Mouse (Mus musculus): ENCODE measurements at regions not wholly inside any gene's neighbourhood (a gene's known extent, or its start where the extent isn't known, plus 50 kb on each side); places are given as distances from the start of the nearest gene placed in this dataset.

GRCm38 (mm10) chr17:45341573-45341972, 92.0 kb downstream of the Cdc5l start:
- Histone ChIP-seq H3K79me3 (ENCODE audit: low read depth) (no peaks in the 10 kb centered on the region), H3K27me3 (ENCODE audit: control insufficient read depth, insufficient read depth, insufficient read length) (no peaks in the 10 kb centered on the region), H3K79me2 (ENCODE audit: control insufficient read depth, insufficient read depth) (no peaks in the 10 kb centered on the region), H3K36me3 (ENCODE audit: control insufficient read depth, insufficient read depth) (no peaks in the 10 kb centered on the region), H3ac (ENCODE audit: control insufficient read depth, insufficient read length, low read depth) (no peak overlapping the region), H3K4me3 (ENCODE audit: insufficient read depth, poor library complexity, severe bottlenecking) (no peak overlapping the region)
- TF ChIP-seq MYOG (IDR thresholded peaks at IDR 0.05; ENCODE audit: control insufficient read depth, extremely low read depth, insufficient read length) (no peak), CEBPB (IDR thresholded peaks at IDR 0.05; ENCODE audit: low read depth) (no peak)

DNA sequence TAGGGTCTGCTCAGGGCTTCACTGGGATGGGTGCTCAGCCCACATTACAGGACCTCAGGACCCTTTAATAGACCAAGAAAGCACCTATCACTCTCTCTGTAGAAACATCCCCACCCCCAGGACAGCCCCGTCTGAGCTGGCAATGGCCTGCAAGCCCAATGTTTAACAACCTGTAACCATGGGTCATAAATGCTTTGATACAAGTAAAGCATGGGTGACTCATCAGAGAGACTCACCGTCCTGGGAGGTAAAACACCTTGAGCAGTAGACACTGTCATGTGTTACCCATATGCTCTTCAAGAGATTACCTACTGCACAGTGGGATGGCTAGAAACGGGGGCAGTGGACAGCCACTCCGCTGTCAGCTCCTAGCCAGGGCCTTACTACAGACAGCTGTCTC, 92.7 kb downstream of the Cdc5l start:
- Histone ChIP-seq H3ac (ENCODE audit: control insufficient read depth, insufficient read length, low read depth) (no peak overlapping the region), H3K79me2 (ENCODE audit: control insufficient read depth, insufficient read depth) (no peaks in the 10 kb centered on the region), H3K4me3 (ENCODE audit: insufficient read depth, poor library complexity, severe bottlenecking) (no peak overlapping the region), H3K36me3 (ENCODE audit: control insufficient read depth, insufficient read depth) (no peaks in the 10 kb centered on the region), H3K27me3 (ENCODE audit: control insufficient read depth, insufficient read depth, insufficient read length) (no peaks in the 10 kb centered on the region), H3K79me3 (ENCODE audit: low read depth) (no peaks in the 10 kb centered on the region)
- TF ChIP-seq MYOD1 (IDR thresholded peaks at IDR 0.05; ENCODE audit: control insufficient read depth, insufficient read length, low read depth): no peak
- no peak for TF ChIP-seq USF1 (IDR thresholded peaks at IDR 0.05; ENCODE audit: low read depth)
- TF ChIP-seq MYOG (IDR thresholded peaks at IDR 0.05; ENCODE audit: control insufficient read depth, extremely low read depth, insufficient read length): no peak
- TF ChIP-seq CTCF (IDR thresholded peaks at IDR 0.05; ENCODE audit: control insufficient read depth, insufficient read depth, insufficient read length): no peak
- no peak for TF ChIP-seq MAX (IDR thresholded peaks at IDR 0.05)
- TF ChIP-seq CEBPB (IDR thresholded peaks at IDR 0.05; ENCODE audit: low read depth): no peak
- TF ChIP-seq FOSL1 (IDR thresholded peaks at IDR 0.05; ENCODE audit: insufficient read depth, low read length, poor library complexity, severe bottlenecking): no peak

DNA sequence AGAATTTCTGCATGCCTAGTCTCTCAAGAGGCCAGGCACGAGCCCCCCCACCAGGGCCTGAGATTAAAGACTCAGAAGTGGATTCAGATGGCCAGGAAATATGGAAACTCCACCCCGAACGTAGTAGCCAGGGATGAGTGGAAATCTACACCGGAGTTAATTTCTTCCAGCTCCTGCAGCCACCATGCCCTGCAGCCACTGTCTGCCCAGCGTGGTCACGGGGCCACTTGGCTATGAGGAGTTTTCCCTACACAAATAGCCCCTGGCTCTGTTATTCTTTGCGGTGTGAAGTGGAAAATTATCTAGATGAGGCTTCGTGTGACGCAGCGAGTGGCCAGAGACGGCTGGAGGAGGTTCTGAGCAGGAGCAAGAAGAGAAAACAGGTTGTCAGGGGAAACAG, 94.3 kb downstream of the Cdc5l start:
- Histone ChIP-seq H3K27me3 (ENCODE audit: control insufficient read depth, insufficient read depth, insufficient read length) (no peaks in the 10 kb centered on the region), H3K4me3 (ENCODE audit: insufficient read depth, poor library complexity, severe bottlenecking) (no peak overlapping the region), H3ac (ENCODE audit: control insufficient read depth, insufficient read length, low read depth) (no peak overlapping the region), H3K79me2 (ENCODE audit: control insufficient read depth, insufficient read depth) (no peaks in the 10 kb centered on the region), H3K79me3 (ENCODE audit: low read depth) (no peaks in the 10 kb centered on the region), H3K36me3 (ENCODE audit: control insufficient read depth, insufficient read depth) (no peaks in the 10 kb centered on the region)
- no peak for TF ChIP-seq USF1 (IDR thresholded peaks at IDR 0.05; ENCODE audit: low read depth)
- no peak for TF ChIP-seq FOSL1 (IDR thresholded peaks at IDR 0.05; ENCODE audit: insufficient read depth, low read length, poor library complexity, severe bottlenecking)
- no peak for TF ChIP-seq MYOG (IDR thresholded peaks at IDR 0.05; ENCODE audit: control insufficient read depth, extremely low read depth, insufficient read length)
- TF ChIP-seq MYOD1 (IDR thresholded peaks at IDR 0.05; ENCODE audit: control insufficient read depth, insufficient read length, low read depth): no peak
- no peak for TF ChIP-seq MAX (IDR thresholded peaks at IDR 0.05)

DNA sequence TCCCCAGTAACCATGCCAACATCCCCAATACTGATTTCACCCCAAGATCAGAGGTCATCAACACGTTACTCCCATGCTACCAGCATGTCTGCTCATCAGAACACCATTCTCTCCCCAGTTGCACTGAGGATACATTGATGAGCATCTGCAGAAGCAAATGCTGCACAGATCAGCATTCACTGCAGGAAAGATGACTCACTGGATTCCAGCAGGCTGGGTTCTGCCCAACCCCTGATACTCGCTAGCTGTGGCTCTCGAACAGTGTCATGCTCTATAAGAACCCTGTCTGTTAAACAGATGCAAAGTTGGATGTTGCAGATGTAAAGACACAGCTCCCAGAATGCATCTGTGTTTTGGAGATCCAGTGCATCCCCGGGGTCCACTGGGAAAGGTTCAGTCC, 95.5 kb downstream of the Cdc5l start:
- Histone ChIP-seq H3K79me2 (ENCODE audit: control insufficient read depth, insufficient read depth) (no peaks in the 10 kb centered on the region), H3K79me3 (ENCODE audit: low read depth) (no peaks in the 10 kb centered on the region), H3K36me3 (ENCODE audit: control insufficient read depth, insufficient read depth) (no peaks in the 10 kb centered on the region), H3ac (ENCODE audit: control insufficient read depth, insufficient read length, low read depth) (no peak overlapping the region), H3K4me3 (ENCODE audit: insufficient read depth, poor library complexity, severe bottlenecking) (no peak overlapping the region), H3K27me3 (ENCODE audit: control insufficient read depth, insufficient read depth, insufficient read length) (no peaks in the 10 kb centered on the region)
- no peak for TF ChIP-seq MYOG (IDR thresholded peaks at IDR 0.05; ENCODE audit: control insufficient read depth, extremely low read depth, insufficient read length)
- TF ChIP-seq CTCF (IDR thresholded peaks at IDR 0.05; ENCODE audit: control insufficient read depth, insufficient read depth, insufficient read length): no peak
- TF ChIP-seq MYOD1 (IDR thresholded peaks at IDR 0.05; ENCODE audit: control insufficient read depth, insufficient read length, low read depth): no peak
- TF ChIP-seq FOSL1 (IDR thresholded peaks at IDR 0.05; ENCODE audit: insufficient read depth, low read length, poor library complexity, severe bottlenecking): no peak
- TF ChIP-seq CEBPB (IDR thresholded peaks at IDR 0.05; ENCODE audit: low read depth): no peak
- TF ChIP-seq MAX (IDR thresholded peaks at IDR 0.05): no peak
- TF ChIP-seq USF1 (IDR thresholded peaks at IDR 0.05; ENCODE audit: low read depth): no peak

GRCm38 (mm10) chr17:45335586-45336151, 97.9 kb downstream of the Cdc5l start:
- no peak overlapping the region for H3K4me3 ChIP-seq (ENCODE audit: insufficient read depth, poor library complexity, severe bottlenecking)
- H3K79me3 ChIP-seq (ENCODE audit: low read depth): no peaks in the 10 kb centered on the region
- TF ChIP-seq USF1 (IDR thresholded peaks at IDR 0.05; ENCODE audit: low read depth) (no peak), FOSL1 (IDR thresholded peaks at IDR 0.05; ENCODE audit: insufficient read depth, low read length, poor library complexity, severe bottlenecking) (no peak), MYOG (IDR thresholded peaks at IDR 0.05; ENCODE audit: control insufficient read depth, extremely low read depth, insufficient read length) (no peak), MYOD1 (IDR thresholded peaks at IDR 0.05; ENCODE audit: control insufficient read depth, insufficient read length, low read depth) (no peak), MAX (IDR thresholded peaks at IDR 0.05) (no peak)
- no peaks in the 10 kb centered on the region for H3K79me2 ChIP-seq (ENCODE audit: control insufficient read depth, insufficient read depth)
- H3ac ChIP-seq (ENCODE audit: control insufficient read depth, insufficient read length, low read depth): no peak overlapping the region
- H3K27me3 ChIP-seq (ENCODE audit: control insufficient read depth, insufficient read depth, insufficient read length): no peaks in the 10 kb centered on the region
- no peaks in the 10 kb centered on the region for H3K36me3 ChIP-seq (ENCODE audit: control insufficient read depth, insufficient read depth)

DNA sequence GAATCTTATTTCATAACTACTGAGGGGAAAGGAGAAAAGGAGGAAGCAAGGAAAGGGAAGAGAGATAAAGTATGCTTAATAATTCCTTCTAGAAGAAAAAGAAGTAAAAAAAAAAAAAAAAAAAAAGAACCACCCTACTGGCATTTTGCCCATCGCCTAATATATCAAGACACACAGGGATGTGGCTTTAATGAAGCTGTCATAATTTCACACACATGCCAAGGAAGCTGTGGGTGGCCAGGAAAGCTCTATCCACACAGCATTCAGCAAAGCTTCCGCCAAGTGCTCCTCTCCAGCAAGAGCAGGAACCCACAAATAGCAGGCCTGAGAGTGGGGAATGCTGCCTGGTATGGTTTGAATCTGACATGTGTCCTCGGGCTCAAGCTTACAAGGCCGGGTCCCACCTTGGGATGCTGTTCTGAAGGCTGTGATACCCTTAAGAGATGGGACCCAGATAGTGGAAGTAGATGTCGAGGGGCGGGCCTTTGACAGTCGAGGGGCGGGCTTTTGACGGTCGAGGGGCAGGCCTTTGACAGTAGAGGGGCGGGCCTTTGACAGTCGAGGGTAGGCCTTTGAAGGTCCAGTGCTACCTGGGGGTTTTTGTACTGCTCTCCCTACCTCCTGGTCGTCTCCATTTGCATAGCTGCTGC, 98.7 kb downstream of the Cdc5l start:
- no peak for TF ChIP-seq CEBPB (IDR thresholded peaks at IDR 0.05; ENCODE audit: low read depth)
- TF ChIP-seq MYOD1 (IDR thresholded peaks at IDR 0.05; ENCODE audit: control insufficient read depth, insufficient read length, low read depth): no peak
- no peak for TF ChIP-seq MAX (IDR thresholded peaks at IDR 0.05)
- no peak for TF ChIP-seq MYOG (IDR thresholded peaks at IDR 0.05; ENCODE audit: control insufficient read depth, extremely low read depth, insufficient read length)
- TF ChIP-seq CTCF (IDR thresholded peaks at IDR 0.05; ENCODE audit: control insufficient read depth, insufficient read depth, insufficient read length): no peak
- no peak for TF ChIP-seq FOSL1 (IDR thresholded peaks at IDR 0.05; ENCODE audit: insufficient read depth, low read length, poor library complexity, severe bottlenecking)
- no peak overlapping the region for H3K4me3 ChIP-seq (ENCODE audit: insufficient read depth, poor library complexity, severe bottlenecking)
- no peak overlapping the region for H3ac ChIP-seq (ENCODE audit: control insufficient read depth, insufficient read length, low read depth)
- no peaks in the 10 kb centered on the region for H3K36me3 ChIP-seq (ENCODE audit: control insufficient read depth, insufficient read depth)
- H3K27me3 ChIP-seq (ENCODE audit: control insufficient read depth, insufficient read depth, insufficient read length): no peaks in the 10 kb centered on the region
- no peaks in the 10 kb centered on the region for H3K79me3 ChIP-seq (ENCODE audit: low read depth)
- H3K79me2 ChIP-seq (ENCODE audit: control insufficient read depth, insufficient read depth): no peaks in the 10 kb centered on the region
